Mouse (Mus musculus) myocyte (in vitro differentiated cells): ENCODE results near the gene Reep6. TPM values are rescaled to one million over a fixed set of nuclear protein-coding genes. Genes with fewer than 3 reads are reported as not detected.
A peak's percentile ranks its signal among the peaks of the same experiment; 100 is the strongest.

Experiments
- H3K27me3 ChIP-seq: one replicate; pipeline ENCODE4 v1.6.1; 2011; ENCODE audit not compliant: control insufficient read depth, insufficient read depth, insufficient read length
- H3K36me3 ChIP-seq: one replicate; pipeline ENCODE4 v1.6.1; 2011; ENCODE audit not compliant: control insufficient read depth, insufficient read depth
- H3K4me2 ChIP-seq: one replicate; pipeline ENCODE4 v1.6.1; 2011; ENCODE audit warnings: low read depth, control low read depth
- H3K4me3 ChIP-seq: one replicate; pipeline ENCODE4 v1.5.1; 2011; ENCODE audit warnings: mild to moderate bottlenecking, control low read depth, moderate library complexity
- H3K79me2 ChIP-seq: one replicate; pipeline ENCODE4 v1.6.1; 2011; ENCODE audit not compliant: control insufficient read depth, insufficient read depth
- H3ac ChIP-seq: one replicate; pipeline ENCODE4 v1.6.1; 2011; ENCODE audit not compliant: control insufficient read depth, insufficient read length
- CEBPB ChIP-seq: IDR thresholded peaks from 2 replicates; pipeline ENCODE4 v1.6.1; 2011; ENCODE audit warnings: mild to moderate bottlenecking, moderate library complexity; ENCODE audit not compliant: poor library complexity, insufficient read depth, severe bottlenecking
- E2F4 ChIP-seq: IDR thresholded peaks from one replicate; pipeline ENCODE4 v1.6.1; 2011; ENCODE audit warnings: mild to moderate bottlenecking, control low read depth, moderate library complexity; ENCODE audit not compliant: insufficient read depth
- MAX ChIP-seq: IDR thresholded peaks from one replicate; pipeline ENCODE4 v1.6.1; 2011; ENCODE audit warnings: low read depth, mild to moderate bottlenecking, control low read depth
- MYOD1 ChIP-seq, 3 experiments: IDR thresholded peaks; one replicate each; pipeline ENCODE4 v1.6.1; 2011; ENCODE audit warnings: control low read depth in 2 of 3, low read depth in 2 of 3, mild to moderate bottlenecking in 2 of 3, moderate library complexity in 1 of 3; ENCODE audit not compliant: insufficient read length in 2 of 3, control insufficient read depth in 1 of 3
- MYOG ChIP-seq, 3 experiments: IDR thresholded peaks; one replicate each; pipeline ENCODE4 v1.6.1; 2011; ENCODE audit warnings: control low read depth in 2 of 3, low read depth in 2 of 3, mild to moderate bottlenecking in 2 of 3; ENCODE audit not compliant: insufficient read length in 2 of 3, control insufficient read depth in 1 of 3, insufficient read depth in 1 of 3
- POLR2A ChIP-seq: IDR thresholded peaks from one replicate; pipeline ENCODE4 v1.6.1; 2011; ENCODE audit warnings: low read depth, mild to moderate bottlenecking, control low read depth, moderate library complexity; ENCODE audit not compliant: insufficient read length
- POLR2AphosphoS2 ChIP-seq: IDR thresholded peaks from one replicate; pipeline ENCODE4 v1.6.1; 2011; ENCODE audit warnings: low read depth, control low read depth; ENCODE audit not compliant: insufficient read length
- REST ChIP-seq: IDR thresholded peaks from one replicate; pipeline ENCODE4 v1.6.1; 2011; ENCODE audit warnings: mild to moderate bottlenecking, control low read depth, moderate library complexity; ENCODE audit not compliant: insufficient read depth, insufficient read length
- SRF ChIP-seq: IDR thresholded peaks from one replicate; pipeline ENCODE4 v1.6.1; 2011; ENCODE audit warnings: low read depth; ENCODE audit not compliant: control insufficient read depth, insufficient read length
- TCF12 ChIP-seq: IDR thresholded peaks from one replicate; pipeline ENCODE4 v1.6.1; 2011; ENCODE audit warnings: mild to moderate bottlenecking, control low read depth; ENCODE audit not compliant: poor library complexity, insufficient read depth, severe bottlenecking
- TCF3 ChIP-seq: IDR thresholded peaks from one replicate; pipeline ENCODE4 v1.6.1; 2011; ENCODE audit warnings: low read depth, control low read depth; ENCODE audit not compliant: insufficient read length
- USF1 ChIP-seq: IDR thresholded peaks from one replicate; pipeline ENCODE4 v1.6.1; 2011; ENCODE audit warnings: low read depth, mild to moderate bottlenecking, control low read depth, moderate library complexity
- polyA plus RNA-seq: library from polyadenylated mRNA; unstranded; fragments of >200 nt; fragmentation: generic; extraction: Trizol; gene quantifications from one replicate; pipeline ENCODE4 v1.2.1, GENCODE M21; 2012; ENCODE audit warnings: missing spikeins

Gene Reep6
- polyA plus RNA-seq, 1 experiment = 25.7 TPM

GRCm38 (mm10) chr10:80304862-80305261, 24.9 kb upstream of the Reep6 start:
- H3ac ChIP-seq = no peak overlapping the region
- H3K36me3 ChIP-seq = no peaks in the 10 kb centered on the region
- no peaks in the 10 kb centered on the region for H3K79me2 ChIP-seq
- H3K4me3 ChIP-seq = no peak overlapping the region
- H3K27me3 ChIP-seq = peaks cover 61% of the 10 kb centered on the region
- H3K4me2 ChIP-seq = no peak overlapping the region
- TF ChIP-seq USF1 (no peak), CEBPB (no peak), POLR2AphosphoS2 (no peak), TCF3 (no peak), SRF (no peak), TCF12 (no peak), REST (no peak), MYOG (IDR thresholded peaks at IDR 0.05; ENCODE audit: control insufficient read depth in 1 of 3, insufficient read depth in 1 of 3, insufficient read length in 2 of 3, low read depth in 2 of 3) (no peak), E2F4 (no peak), MYOD1 (IDR thresholded peaks at IDR 0.05; ENCODE audit: control insufficient read depth in 1 of 3, insufficient read length in 2 of 3, low read depth in 2 of 3) (no peak)

GRCm38 (mm10) chr10:80311560-80311959, 18.2 kb upstream of the Reep6 start:
- H3K4me2 ChIP-seq = no peak overlapping the region
- TF ChIP-seq MAX (no peak), REST (no peak)
- no peak overlapping the region for H3ac ChIP-seq
- H3K79me2 ChIP-seq = no peaks in the 10 kb centered on the region
- H3K4me3 ChIP-seq = no peak overlapping the region
- peaks cover 54% of the 10 kb centered on the region for H3K27me3 ChIP-seq
- no peaks in the 10 kb centered on the region for H3K36me3 ChIP-seq

GRCm38 (mm10) chr10:80312586-80313504, 16.9 kb upstream of the Reep6 start:
- H3K36me3 ChIP-seq = no peaks in the 10 kb centered on the region
- no peak for TF ChIP-seq REST
- no peak for TF ChIP-seq TCF12
- peak; percentile 15 for TF ChIP-seq POLR2AphosphoS2
- H3K4me2 ChIP-seq = no peak overlapping the region
- no peak overlapping the region for H3K4me3 ChIP-seq
- H3K79me2 ChIP-seq = no peaks in the 10 kb centered on the region
- H3K27me3 ChIP-seq = peaks cover 42% of the 10 kb centered on the region
- H3ac ChIP-seq = no peak overlapping the region

- Histone ChIP-seq H3K4me2 (no peak overlapping the region), H3ac (no peak overlapping the region), H3K79me2 (no peaks in the 10 kb centered on the region), H3K36me3 (no peaks in the 10 kb centered on the region), H3K4me3 (no peak overlapping the region), H3K27me3 (peaks cover 36% of the 10 kb centered on the region)
- TF ChIP-seq E2F4 = no peak
- TF ChIP-seq TCF12 = no peak
- no peak for TF ChIP-seq MYOD1 (IDR thresholded peaks at IDR 0.05; ENCODE audit: control insufficient read depth in 1 of 3, insufficient read length in 2 of 3, low read depth in 2 of 3)
- TF ChIP-seq CEBPB = no peak
- no peak for TF ChIP-seq TCF3
- TF ChIP-seq SRF = no peak
- TF ChIP-seq MAX = no peak
Measured at GRCm38 (mm10) chr10:80313627-80314201, 16.0 kb upstream of the Reep6 start.

GRCm38 (mm10) chr10:80314494-80315001, 15.2 kb upstream of the Reep6 start:
- Histone ChIP-seq H3K36me3 (no peaks in the 10 kb centered on the region), H3ac (no peak overlapping the region), H3K4me3 (no peak overlapping the region), H3K4me2 (no peak overlapping the region), H3K79me2 (peaks cover 4% of the 10 kb centered on the region), H3K27me3 (peaks cover 28% of the 10 kb centered on the region)
- no peak for TF ChIP-seq POLR2AphosphoS2
- no peak for TF ChIP-seq USF1
- TF ChIP-seq TCF3 = no peak
- no peak for TF ChIP-seq MYOD1 (IDR thresholded peaks at IDR 0.05; ENCODE audit: control insufficient read depth in 1 of 3, insufficient read length in 2 of 3, low read depth in 2 of 3)
- no peak for TF ChIP-seq POLR2A
- TF ChIP-seq CEBPB = no peak
